Mouse (Mus musculus) ovary, postnatal 36 days (tissue): ENCODE results near the gene Bub3.

Experiments used
- DNase-seq: peaks from one replicate; pipeline ENCODE4 v3.0.0; 2022; ENCODE audit warnings: low spot score, mixed read lengths

Bub3 gene

DNA sequence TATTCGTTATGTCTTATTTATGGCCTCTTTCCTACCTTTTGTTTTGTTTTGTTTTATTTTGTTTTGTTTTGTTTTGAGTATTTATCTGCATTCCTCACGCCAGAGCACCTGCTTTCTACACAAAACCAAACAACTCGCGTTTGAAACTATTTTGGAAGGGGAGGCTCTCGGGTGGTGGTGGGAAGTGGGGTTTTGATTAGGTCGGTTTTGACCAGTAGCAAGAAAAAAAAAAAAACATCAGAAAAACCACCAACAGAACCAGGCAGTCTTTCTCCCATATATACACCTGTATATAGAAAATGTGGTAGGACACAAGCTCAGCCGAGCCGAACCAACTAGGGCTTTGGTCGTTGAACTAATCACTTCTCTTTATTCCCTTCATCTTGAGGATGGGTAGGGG, 3.9 kb upstream of the Bub3 start:
- no peak for DNase-seq

DNA sequence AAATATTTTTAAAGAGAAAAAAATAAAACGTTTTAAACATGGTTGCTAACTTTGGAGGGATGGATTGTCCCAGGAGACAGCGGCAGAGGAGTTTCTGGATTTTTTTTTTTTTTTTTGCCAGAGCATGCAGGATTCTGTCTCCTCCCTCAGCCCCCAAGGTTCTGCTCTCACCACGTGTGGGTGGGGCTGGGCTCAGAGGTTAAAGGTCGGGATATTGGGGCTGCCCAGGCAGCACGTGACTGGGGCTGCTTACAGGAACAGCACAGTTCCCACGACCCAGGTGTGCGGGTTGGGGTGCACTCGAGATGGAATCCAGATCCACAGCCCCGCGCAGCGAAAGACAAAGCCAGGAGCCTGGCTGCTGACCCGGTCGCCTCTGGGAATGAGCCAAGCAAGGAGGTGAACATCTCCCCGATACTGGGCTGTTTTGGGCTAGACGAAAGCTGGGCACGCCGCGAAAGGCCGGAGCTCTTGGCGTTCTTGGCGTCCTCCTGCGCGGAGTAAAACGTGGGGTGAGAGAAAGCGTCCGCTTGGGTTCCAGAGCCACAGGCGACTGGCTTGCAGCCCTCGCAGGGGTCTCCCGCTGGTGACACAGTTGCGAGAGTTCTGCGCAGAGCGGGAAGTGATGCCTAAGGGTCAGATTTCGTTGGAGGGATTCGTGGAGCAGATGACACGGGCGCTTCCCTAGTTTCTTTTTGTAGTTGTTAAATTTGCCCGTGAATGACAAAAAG, 3.3 kb upstream of the Bub3 start:
- peak; percentile 26 for DNase-seq

DNA sequence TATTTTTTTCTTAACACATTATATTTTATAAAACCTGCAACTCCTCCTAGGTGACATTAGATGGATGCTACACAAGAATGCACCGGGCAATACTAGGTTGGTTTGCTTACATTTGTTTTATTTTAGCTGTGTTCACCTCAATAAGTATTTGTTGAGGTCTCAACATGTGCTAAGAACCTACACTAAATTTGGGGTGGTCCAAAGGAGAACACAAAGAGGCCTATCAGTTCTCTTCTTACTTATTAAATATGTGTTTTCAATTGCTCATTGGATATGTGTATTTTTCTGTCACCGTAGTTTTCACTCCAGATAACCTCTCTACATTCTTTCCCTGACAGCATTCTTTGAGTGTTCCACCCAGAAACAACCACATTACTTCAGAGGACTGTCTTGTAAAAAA, 2.3 kb upstream of the Bub3 start:
- no peak for DNase-seq

DNA sequence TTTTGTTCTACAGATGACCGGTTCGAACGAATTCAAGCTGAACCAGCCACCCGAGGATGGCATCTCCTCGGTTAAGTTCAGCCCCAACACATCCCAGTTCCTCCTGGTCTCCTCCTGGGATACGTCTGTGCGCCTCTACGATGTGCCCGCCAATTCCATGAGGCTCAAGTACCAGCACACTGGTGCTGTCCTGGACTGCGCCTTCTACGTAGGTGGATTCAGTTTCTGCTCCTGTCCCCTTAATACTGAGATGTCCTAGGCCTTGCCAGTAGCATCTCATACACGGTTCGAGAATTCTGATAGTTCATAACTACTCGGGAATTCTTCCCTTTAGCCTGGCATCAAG, 648 bp downstream of the Bub3 start:
- no peak for DNase-seq

DNA sequence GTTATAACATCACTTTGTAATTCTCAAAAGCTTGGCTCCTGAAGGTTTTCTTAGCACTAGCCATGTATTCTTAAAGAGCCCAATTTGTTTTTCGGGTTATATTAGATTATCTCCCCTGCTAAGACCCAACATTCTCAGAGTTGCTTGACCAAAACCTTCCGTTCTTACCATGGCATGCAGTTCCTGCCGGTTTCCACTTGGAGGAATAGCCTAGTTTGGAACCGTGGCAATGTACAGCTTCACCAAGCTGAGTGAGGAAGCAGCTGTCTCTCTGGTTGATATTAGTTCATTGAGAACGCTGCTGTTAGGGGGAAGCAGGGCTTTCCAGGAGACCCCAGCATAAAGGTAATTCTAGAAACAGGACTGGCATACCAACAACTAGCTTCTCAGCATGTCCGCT, 15.2 kb downstream of the Bub3 start:
- no peak for DNase-seq

DNA sequence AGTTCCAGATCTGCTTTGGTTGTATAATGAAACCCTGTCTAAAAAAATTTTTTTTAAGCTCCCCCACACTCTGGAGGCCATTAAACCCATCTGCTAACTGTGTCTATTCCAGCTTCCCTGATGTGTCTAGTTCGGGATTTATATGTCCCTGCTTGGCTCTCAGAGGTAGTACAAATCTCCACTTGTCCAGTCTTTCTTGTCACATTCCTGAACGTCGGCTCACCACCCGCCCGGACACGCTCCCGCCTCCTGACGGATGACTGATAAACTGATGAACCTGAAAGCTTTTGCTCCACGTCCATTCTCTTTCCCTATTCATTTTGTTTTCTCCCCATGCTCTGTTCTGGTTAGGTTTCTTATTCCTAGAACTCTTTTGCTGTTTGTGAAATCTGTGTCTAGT, 22.2 kb downstream of the Bub3 start:
- no peak for DNase-seq

DNA sequence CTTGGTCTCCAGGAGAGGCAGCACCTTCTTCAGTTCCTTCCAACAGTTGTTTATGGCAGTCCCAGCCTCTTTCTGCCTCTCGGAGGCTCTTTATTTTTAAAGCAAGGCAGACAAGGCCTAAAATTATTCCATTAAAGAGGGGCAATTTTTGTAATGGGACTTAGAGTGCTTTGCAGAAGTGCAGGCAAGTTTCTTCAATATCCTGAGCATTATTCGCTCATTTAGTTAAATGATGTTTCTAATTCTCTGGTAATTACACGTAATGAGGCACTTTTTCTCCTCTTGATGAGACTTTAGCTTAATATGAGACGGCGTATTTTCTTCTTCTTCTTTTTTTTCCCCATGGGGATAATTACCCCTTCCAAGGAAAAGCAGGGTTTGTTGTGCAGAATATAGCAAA, 25.5 kb downstream of the Bub3 start:
- DNase-seq: no peak

DNA sequence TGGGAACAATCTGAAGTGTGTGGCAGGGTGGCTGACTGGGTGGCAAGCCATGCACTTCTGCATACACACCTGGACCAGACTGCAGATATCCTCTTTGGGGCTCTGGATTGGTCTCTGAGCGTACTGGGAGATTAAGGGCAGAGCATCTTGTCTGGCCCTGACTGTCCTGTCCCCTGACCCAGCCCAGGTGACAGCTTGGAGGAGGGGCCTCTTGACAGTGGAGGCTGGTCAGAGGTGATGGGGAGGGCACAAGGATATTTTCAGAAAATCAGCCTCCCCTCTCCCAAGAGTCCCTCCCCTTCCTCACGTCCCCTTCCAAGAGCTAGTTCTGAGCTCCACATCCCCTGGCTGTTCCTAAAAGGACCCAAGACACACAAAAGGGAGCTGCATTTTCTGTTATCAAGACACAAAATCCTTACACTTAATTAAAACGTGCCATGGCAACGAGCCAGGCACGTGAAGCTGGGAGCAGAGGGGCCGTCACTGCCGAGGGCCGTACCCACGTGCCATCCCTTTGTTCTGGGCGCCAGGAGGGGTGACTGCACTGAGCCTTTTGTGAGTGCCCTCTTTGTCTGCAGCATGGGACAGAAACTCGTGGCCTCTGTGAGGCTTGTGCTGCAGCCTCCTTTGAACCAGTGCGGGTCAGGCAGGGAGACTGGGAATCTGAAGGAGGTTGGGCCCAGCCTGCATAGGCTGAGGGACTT, 37.9 kb downstream of the Bub3 start:
- DNase-seq: no peak

DNA sequence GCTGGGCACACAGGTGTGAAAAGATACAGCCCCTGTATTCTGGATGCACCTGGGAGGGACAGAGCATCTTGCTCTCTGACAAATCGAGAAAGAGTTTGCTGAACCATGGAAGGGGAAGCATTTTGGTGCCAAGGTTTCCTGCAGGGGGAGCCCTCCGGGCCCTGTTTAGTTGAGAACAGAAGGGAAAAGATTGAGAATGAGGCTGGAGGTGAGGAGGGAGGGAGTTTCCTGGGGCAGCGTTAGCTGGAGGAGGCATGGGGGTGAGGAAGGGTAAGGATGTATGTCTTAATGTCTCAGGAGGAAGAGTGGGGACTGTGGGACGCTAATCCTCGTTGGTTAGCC, 38.4 kb downstream of the Bub3 start:
- DNase-seq: peak; percentile 6

DNA sequence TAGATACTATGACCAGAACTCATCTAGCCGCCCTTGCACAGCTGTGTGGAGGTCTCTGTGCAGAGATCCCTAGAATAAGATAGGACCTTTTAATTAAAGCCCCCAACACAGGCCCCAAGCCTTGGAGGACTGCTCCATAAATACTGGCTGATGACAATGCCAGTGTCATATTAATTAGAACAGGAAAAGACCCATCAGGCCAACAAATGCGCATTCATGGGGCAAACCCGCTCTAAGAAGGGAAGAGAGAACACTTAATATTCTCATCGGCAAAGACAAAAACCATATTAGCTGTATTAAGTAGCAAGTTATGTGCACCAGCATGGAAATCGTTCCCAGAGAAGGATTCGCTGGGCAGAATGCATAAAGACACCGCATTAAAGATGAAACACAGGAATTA, 42.1 kb downstream of the Bub3 start:
- no peak for DNase-seq

DNA sequence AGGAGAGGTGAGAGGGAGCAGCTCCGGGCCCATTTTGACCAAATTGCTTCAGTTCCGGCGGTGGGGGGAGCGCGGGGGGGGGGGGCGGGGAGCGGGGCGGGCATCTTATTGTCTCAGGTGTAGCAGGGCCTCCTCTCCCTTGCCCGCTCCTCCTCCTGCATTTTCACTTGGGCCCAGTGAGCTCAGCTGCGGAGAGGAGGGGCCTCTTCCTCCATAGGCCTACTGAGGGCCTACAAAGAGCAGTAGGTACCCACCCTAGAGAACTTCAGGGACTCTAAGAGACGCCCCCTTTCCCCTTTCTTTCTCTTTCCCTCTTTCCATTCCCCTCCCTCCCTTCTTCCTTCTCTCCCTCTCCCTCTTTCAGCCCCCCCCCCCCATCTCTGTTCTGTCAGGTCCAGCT, 43.2 kb downstream of the Bub3 start:
- DNase-seq: no peak

DNA sequence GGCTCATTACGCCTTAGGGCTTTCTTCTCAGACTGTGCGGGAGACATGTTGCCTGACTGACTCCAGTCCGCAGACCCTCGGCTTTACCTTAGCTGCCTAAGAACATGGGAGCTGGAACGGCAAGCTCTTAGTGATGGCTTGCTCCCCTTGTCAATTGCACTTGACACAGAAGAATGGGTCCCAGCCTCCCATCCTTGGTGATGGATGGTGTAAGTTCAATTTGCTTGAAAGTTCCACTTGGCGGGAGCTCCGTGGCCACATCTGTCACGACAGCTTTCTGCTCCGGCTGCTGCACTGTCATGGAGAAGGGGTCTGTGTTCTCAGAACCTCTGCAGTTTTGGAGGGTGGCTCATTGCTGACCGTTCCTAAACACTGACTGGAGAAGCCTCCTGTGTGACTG, 44.9 kb downstream of the Bub3 start:
- DNase-seq: no peak

DNA sequence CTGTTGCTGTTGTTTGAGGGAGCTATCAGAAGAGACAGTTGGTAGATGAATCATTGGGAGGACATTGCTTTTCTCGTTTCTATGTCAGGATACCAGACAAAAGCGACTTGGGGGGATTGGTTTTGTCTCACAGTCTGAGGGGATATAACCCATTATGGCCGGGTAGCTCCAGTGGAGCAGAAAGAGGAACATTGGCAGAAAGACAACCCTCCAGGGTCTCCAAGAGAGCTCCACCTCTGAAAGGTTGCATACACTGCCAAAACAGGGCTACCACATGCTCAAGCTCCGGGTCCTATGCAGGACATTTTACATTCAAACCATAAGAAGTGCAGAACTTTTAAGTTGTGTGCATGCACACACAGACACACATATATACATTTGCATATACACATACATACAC, 45.5 kb downstream of the Bub3 start:
- DNase-seq: no peak

DNA sequence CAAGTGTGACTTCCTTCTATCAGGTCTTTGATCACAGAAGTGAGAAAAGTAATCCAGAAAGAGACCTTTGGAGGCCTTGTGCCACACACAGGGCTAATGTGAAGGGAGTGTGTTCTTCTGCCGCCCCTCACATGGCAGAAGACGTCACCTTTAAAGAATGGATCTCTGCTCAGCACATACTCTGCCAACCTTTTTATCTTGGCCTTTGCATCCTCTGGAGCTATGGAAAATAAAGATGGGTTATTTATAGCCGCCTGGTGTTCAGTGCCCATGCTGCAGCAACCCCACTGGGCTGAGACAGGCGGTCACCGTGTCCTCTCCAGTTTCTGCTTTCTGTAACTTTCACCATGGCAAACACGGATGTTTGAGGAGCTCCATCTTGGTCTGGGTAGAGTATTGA, 48.0 kb downstream of the Bub3 start:
- no peak for DNase-seq

DNA sequence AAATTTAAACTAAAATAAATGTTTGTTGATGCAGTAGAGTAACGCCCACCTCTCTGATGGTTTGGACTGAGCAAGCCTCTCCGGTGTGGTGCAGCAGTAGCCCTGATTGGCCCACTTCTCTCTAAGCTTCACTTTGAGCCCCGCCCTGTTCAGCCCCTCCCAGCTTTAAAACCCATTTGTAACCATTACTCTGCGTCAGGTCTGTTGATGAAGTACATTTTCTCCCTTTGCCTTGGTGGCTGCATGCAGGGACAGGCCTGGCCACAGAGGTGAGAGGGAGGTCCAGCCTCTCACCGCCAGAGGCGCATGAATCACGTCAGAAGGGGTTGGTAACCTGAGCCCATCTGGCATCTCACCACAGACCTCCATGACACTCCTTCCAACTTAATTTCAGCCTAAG, 49.7 kb downstream of the Bub3 start:
- no peak for DNase-seq
